Mouse (Mus musculus) bone marrow, adult 2 months (tissue): ENCODE data around the gene Phlda2.

ENCODE experiments used
- CTCF ChIP-seq: fragments of 200-500 bp; IDR thresholded peaks from 2 replicates; pipeline ENCODE4 v1.5.1; 2011; ENCODE audit warnings: low read length, control low read depth; ENCODE audit not compliant: control insufficient read depth, insufficient read depth
- POLR2A ChIP-seq: fragments of 200-500 bp; IDR thresholded peaks from 2 replicates; pipeline ENCODE4 v1.6.1; 2011; ENCODE audit warnings: low read depth, mild to moderate bottlenecking, control low read depth, low read length, borderline replicate concordance; ENCODE audit not compliant: control insufficient read depth

DNA sequence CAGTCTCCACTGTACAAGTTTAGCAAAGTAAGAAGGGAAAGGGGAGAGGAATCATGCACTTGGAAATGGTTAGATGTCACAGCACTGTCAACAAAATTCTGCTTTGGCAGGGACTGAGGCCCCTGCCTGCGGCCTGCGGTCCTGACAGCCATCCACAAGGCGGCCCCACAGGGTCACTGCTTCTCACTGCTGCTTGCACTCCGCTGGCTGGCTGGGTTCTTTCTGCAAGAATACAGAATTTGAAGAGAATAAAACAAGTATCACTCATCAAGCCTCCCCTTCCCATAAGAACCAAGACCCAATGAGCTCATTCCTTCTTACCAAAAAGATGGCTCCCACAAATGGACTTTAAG, 11.4 kb upstream of the Phlda2 start:
- TF ChIP-seq CTCF, result no peak
- no peak for TF ChIP-seq POLR2A
